Comparison of ENCODE assay signal across 27 mouse cellular contexts in genomic region chr3:69667820-69668219, GRCm38 (mm10). TPM values are rescaled to one million over a fixed set of nuclear protein-coding genes. Genes with fewer than 3 reads are reported as not detected.
DNase-seq lines count a peak whose midpoint lies in the region; ATAC-seq and TF ChIP-seq lines count a peak whose summit lies in the region.
"Had no signal": no experiment of that assay in that cellular context is flagged by ENCODE, and none has a peak within 500 bp of the region (broad histone marks: within the 10 kb centered on the region; RNA-seq: fewer than 3 reads in every experiment).

No protein-coding gene starts in this region.

- intact Hi-C loops in heart, adult 2 months (cut with DNase I) = no loop called here

- no peaks in the 10 kb centered on the region for H3K79me2 ChIP-seq in heart, adult 2 months (replicated peaks; ENCODE audit: control insufficient read depth, insufficient read depth, low read length)

- H3K36me3 ChIP-seq in heart, adult 2 months (ENCODE audit: control insufficient read depth, insufficient read depth, low read length) = no peaks in the 10 kb centered on the region
- H3K36me3 ChIP-seq: forebrain, embryonic 10.5 days; G1E; heart, embryonic 12.5 days; heart, embryonic 15.5 days; hindbrain, embryonic 10.5 days; hindbrain, embryonic 13.5 days had no signal

- H3K9ac ChIP-seq in heart, adult 2 months (ENCODE audit: low read depth, low read length) = no peak overlapping the region
- H3K9ac ChIP-seq: forebrain, embryonic 13.5 days; heart, embryonic 12.5 days; heart, embryonic 15.5 days; hindbrain, embryonic 13.5 days had no signal

- no peaks in the 10 kb centered on the region for H3K4me1 ChIP-seq in heart, adult 2 months (ENCODE audit: control insufficient read depth, insufficient read depth, low read length)
- H3K4me1 ChIP-seq: forebrain, embryonic 10.5 days; forebrain, embryonic 13.5 days; heart, embryonic 15.5 days; hindbrain, embryonic 10.5 days; hindbrain, embryonic 13.5 days had no signal

- no peak for TF ChIP-seq CTCF in heart, adult 2 months (IDR thresholded peaks at IDR 0.05)

- no peak for ATAC-seq in megakaryocyte, adult 5-6 weeks (ENCODE audit: poor library complexity, severe bottlenecking)
- ATAC-seq: forebrain, embryonic 13.5 days; forebrain, embryonic 16.5 days; hindbrain, embryonic 16.5 days; Patski had no signal

- 82% methylated on average over 7 of the region's 7 CpGs for WGBS in heart, adult 2 months

- H3K27ac ChIP-seq in heart, adult 2 months = no peak overlapping the region
- H3K27ac ChIP-seq: forebrain, embryonic 10.5 days; forebrain, embryonic 13.5 days; heart, embryonic 15.5 days; hindbrain, embryonic 10.5 days; hindbrain, embryonic 13.5 days had no signal

- H3K4me3 ChIP-seq in heart, adult 2 months = no peak overlapping the region
- H3K4me3 ChIP-seq: forebrain, embryonic 10.5 days; forebrain, embryonic 13.5 days; heart, embryonic 12.5 days; heart, embryonic 15.5 days; hindbrain, embryonic 10.5 days; hindbrain, embryonic 13.5 days had no signal

- no peak for TF ChIP-seq EP300 in heart, adult 2 months (IDR thresholded peaks at IDR 0.05; ENCODE audit: insufficient read depth, low read depth, low read length)

- H3K27me3 ChIP-seq in heart, adult 2 months (ENCODE audit: control insufficient read depth, insufficient read depth, low read length) = no peaks in the 10 kb centered on the region
- H3K27me3 ChIP-seq: CH12.LX; forebrain, embryonic 13.5 days; heart, embryonic 12.5 days; heart, embryonic 15.5 days; hindbrain, embryonic 13.5 days had no signal

- peak; percentile 52 for DNase-seq in heart, adult 11 months
- no peak for DNase-seq in heart, adult 2 months
- DNase-seq in right cerebral cortex, adult 18-20 months = peak; percentile 6
- no peak for DNase-seq in right cerebral cortex, postnatal 14 days
- peak; percentile 59 for DNase-seq in brain, adult 2 months (ENCODE audit: low read depth, low spot score)
- no peak for DNase-seq in cerebellum, adult 9-11 months
- DNase-seq: adrenal gland, postnatal 10 days; adrenal gland, postnatal 36 days; B cell, adult 2 months; cerebellum, adult 11-12 months; cerebellum, adult 8-10 months; cerebellum, postnatal 14 days; gastrocnemius, postnatal 36 days; heart, postnatal 10 days; heart, postnatal 36 days had no signal

- no peak for TF ChIP-seq POLR2A in heart, adult 2 months (IDR thresholded peaks at IDR 0.05; ENCODE audit: insufficient read depth, low read depth, low read length)

RNA-seq across cellular contexts. Expression of gene Nmd3, which starts 54.0 kb away (rescaled TPM):
- 10 to 100 TPM; 37.3 to 44.8 TPM for total RNA-seq in heart, adult 2 months (2021)
- polyA plus RNA-seq in heart, adult 2 months (2012; rRNA removed) = 20.9 and 21.4 TPM in 2 replicates
- total RNA-seq in megakaryocyte, adult 5-6 weeks (2015) = 44.2 and 60.2 TPM in 2 replicates
- total RNA-seq in megakaryocyte, adult 5-6 weeks (2017) = 34.5 and 42.1 TPM in 2 replicates

Comparison
In these comparisons a context has a peak if more than half of its experiments do, and no peak if none do; other contexts are left out.
1. DNase-seq: peak in heart, adult 11 months (single experiment), right cerebral cortex, adult 18-20 months (single experiment) and brain, adult 2 months (single experiment); none in heart, adult 2 months (0 of 2), right cerebral cortex, postnatal 14 days (single experiment) and cerebellum, adult 9-11 months (single experiment).